Mouse (Mus musculus) cerebellum, adult 2 months (tissue): ENCODE data around the gene Wnt4.

ENCODE experiments used
- CTCF ChIP-seq: fragments of 200-500 bp; IDR thresholded peaks from 2 replicates; pipeline ENCODE4 v1.5.1; 2011; ENCODE audit warnings: low read depth, mild to moderate bottlenecking, control low read depth, low read length, moderate library complexity, borderline replicate concordance; ENCODE audit not compliant: insufficient read depth
- POLR2A ChIP-seq: fragments of 200-500 bp; IDR thresholded peaks from 2 replicates; pipeline ENCODE4 v1.6.1; 2011; ENCODE audit warnings: low read length, control low read depth, borderline replicate concordance; ENCODE audit not compliant: insufficient read depth

GRCm38 (mm10) chr4:137294951-137295350 lies 17.7 kb downstream of the Wnt4 start:
- TF ChIP-seq POLR2A, result no peak
- no peak for TF ChIP-seq CTCF
